ENCODE assay signal across 13 mouse cellular contexts in genomic region chr1:64052069-64052750, GRCm38 (mm10).
DNase-seq lines count a peak whose midpoint lies in the region; ATAC-seq and TF ChIP-seq lines count a peak whose summit lies in the region.
"Had no signal": no experiment of that assay in that cellular context is flagged by ENCODE, and none has a peak within 500 bp of the region (broad histone marks: within the 10 kb centered on the region; RNA-seq: fewer than 3 reads in every experiment).

No protein-coding gene starts in this region.

- no peaks in the 10 kb centered on the region for H3K27me3 ChIP-seq in kidney, adult 2 months (replicated peaks; ENCODE audit: control insufficient read depth, insufficient read depth, low read length)
- no peaks in the 10 kb centered on the region for H3K27me3 ChIP-seq in kidney, embryonic 14.5 days (ENCODE audit: control insufficient read depth, insufficient read depth, low read length)
- no peaks in the 10 kb centered on the region for H3K27me3 ChIP-seq in megakaryocyte, embryonic 14.5 days (replicated peaks)
- H3K27me3 ChIP-seq: hindbrain, embryonic 13.5 days; limb, embryonic 15.5 days had no signal

- peaks cover 10% of the 10 kb centered on the region for H3K4me1 ChIP-seq in kidney, adult 2 months (ENCODE audit: control insufficient read depth, insufficient read depth, low read length)
- H3K4me1 ChIP-seq in kidney, embryonic 14.5 days (ENCODE audit: control insufficient read depth, insufficient read depth, low read length) = peaks cover 9% of the 10 kb centered on the region; the same call in 1 of the 2 replicates
- H3K4me1 ChIP-seq in bone marrow, adult 2 months (ENCODE audit: control insufficient read depth, insufficient read depth, low read length) = peaks cover 1% of the 10 kb centered on the region
- H3K4me1 ChIP-seq in megakaryocyte, embryonic 14.5 days = peaks cover 87% of the 10 kb centered on the region
- H3K4me1 ChIP-seq: limb, embryonic 15.5 days had no signal

- H3K4me3 ChIP-seq in kidney, adult 2 months (ENCODE audit: insufficient read depth, low read depth, low read length) = no peak overlapping the region
- no peak overlapping the region for H3K4me3 ChIP-seq in kidney, embryonic 14.5 days (ENCODE audit: low read length)
- peak overlapping the region; percentile 18 for H3K4me3 ChIP-seq in bone marrow, adult 2 months (replicated peaks; ENCODE audit: control insufficient read depth, low read depth, low read length)
- peak overlapping the region; percentile 72 for H3K4me3 ChIP-seq in megakaryocyte, embryonic 14.5 days (replicated peaks)
- H3K4me3 ChIP-seq: forebrain, embryonic 10.5 days; hindbrain, embryonic 13.5 days; limb, embryonic 15.5 days had no signal

- TF ChIP-seq CTCF in kidney, adult 2 months (conservative IDR thresholded peaks at IDR 0.05; ENCODE audit: insufficient read depth, insufficient read length, low read depth, low read length) = no peak
- TF ChIP-seq CTCF in bone marrow, adult 2 months (IDR thresholded peaks at IDR 0.05; ENCODE audit: control insufficient read depth, insufficient read depth, low read length) = no peak

- H3K27ac ChIP-seq in kidney, adult 2 months (ENCODE audit: insufficient read depth, low read depth, low read length) = peak overlapping the region; percentile 89
- H3K27ac ChIP-seq in kidney, embryonic 14.5 days (ENCODE audit: low read depth, low read length) = no peak overlapping the region
- H3K27ac ChIP-seq in bone marrow, adult 2 months (ENCODE audit: control insufficient read depth, insufficient read depth, low read depth, low read length, poor library complexity) = peak overlapping the region; percentile 84
- H3K27ac ChIP-seq: forebrain, embryonic 10.5 days; hindbrain, embryonic 13.5 days; limb, embryonic 15.5 days had no signal

- ATAC-seq in kidney, embryonic 14.5 days (ENCODE audit: low FRiP score, low TSS enrichment) = no peak

- 52% methylated on average over 7 of the region's 7 CpGs for WGBS in kidney, adult 2 months
- 68% methylated on average over 7 of the region's 7 CpGs for whole genome bisulfite sequencing in kidney, embryonic 14.5 days
- WGBS in bone marrow, adult 2 months = 10% methylated on average over 7 of the region's 7 CpGs

- DNase-seq in kidney, adult 2 months = peak; percentile 56
- peak; percentile 70 for DNase-seq in 416B (ENCODE audit: low read depth)
- no peak for DNase-seq in right cerebral cortex, postnatal 36 days (ENCODE audit: low spot score in 2 of 2)
- DNase-seq in neural tube, embryonic 10.5 days (ENCODE audit: extremely low spot score, low spot score) = no peak
- DNase-seq: adrenal gland, postnatal 36 days; cerebellum, adult 9-10 months; gastrocnemius, postnatal 10 days had no signal

- H3K36me3 ChIP-seq in kidney, adult 2 months (ENCODE audit: control insufficient read depth, insufficient read depth, low read length) = no peaks in the 10 kb centered on the region
- H3K36me3 ChIP-seq in kidney, embryonic 14.5 days (ENCODE audit: control insufficient read depth, insufficient read depth, low read length) = no peaks in the 10 kb centered on the region
- peaks cover 89% of the 10 kb centered on the region for H3K36me3 ChIP-seq in megakaryocyte, embryonic 14.5 days (replicated peaks; ENCODE audit: low read length)
- H3K36me3 ChIP-seq: forebrain, embryonic 10.5 days; hindbrain, embryonic 13.5 days; limb, embryonic 15.5 days had no signal

- H3K9ac ChIP-seq in kidney, embryonic 14.5 days (ENCODE audit: low read depth, low read length) = no peak overlapping the region
- H3K9ac ChIP-seq: hindbrain, embryonic 13.5 days; limb, embryonic 15.5 days had no signal

- no peak for TF ChIP-seq POLR2A in kidney, adult 2 months (IDR thresholded peaks at IDR 0.05; ENCODE audit: low read depth, low read length)
- no peak for TF ChIP-seq POLR2A in bone marrow, adult 2 months (IDR thresholded peaks at IDR 0.05; ENCODE audit: borderline replicate concordance, control insufficient read depth, low read depth, low read length)

- no peaks in the 10 kb centered on the region for H3K9me3 ChIP-seq in kidney, embryonic 14.5 days (ENCODE audit: control insufficient read depth, low read length)
- H3K9me3 ChIP-seq in megakaryocyte, embryonic 14.5 days = no peaks in the 10 kb centered on the region
- H3K9me3 ChIP-seq: forebrain, embryonic 10.5 days; hindbrain, embryonic 13.5 days; limb, embryonic 15.5 days had no signal

- H3K4me2 ChIP-seq in kidney, embryonic 14.5 days (replicated peaks; ENCODE audit: low read depth, low read length) = no peak overlapping the region
- H3K4me2 ChIP-seq: hindbrain, embryonic 13.5 days; limb, embryonic 15.5 days had no signal

Comparison
In these comparisons a context has a peak if more than half of its experiments do, and no peak if none do; other contexts are left out.
1. DNase-seq: peak in kidney, adult 2 months (single experiment) and 416B (single experiment); none in right cerebral cortex, postnatal 36 days (0 of 2) and neural tube, embryonic 10.5 days (single experiment).
2. H3K4me3 ChIP-seq: peak in bone marrow, adult 2 months (single experiment) and megakaryocyte, embryonic 14.5 days (single experiment); none in kidney, adult 2 months (single experiment) and kidney, embryonic 14.5 days (single experiment).